Mouse (Mus musculus) intestine, embryonic 16.5 days (tissue): ENCODE results near the gene Hus1b. TPM values are rescaled to one million over a fixed set of nuclear protein-coding genes. Genes with fewer than 3 reads are reported as not detected.

ENCODE experiments used
- ATAC-seq: fragments of 200-750 bp; cut with Nextera tagmentation; 2 replicates; pipeline ENCODE4 v1.8.0; 2017; ENCODE audit warnings: moderate TSS enrichment, moderate library complexity
- H3K27ac ChIP-seq: fragments of 300-500 bp; sonication (generic); 2 replicates; pipeline ENCODE4 v1.5.1; 2014; ENCODE audit warnings: mild to moderate bottlenecking, low read length
- H3K27me3 ChIP-seq: fragments of 300-500 bp; sonication (generic); replicated peaks from 2 replicates; pipeline ENCODE4 v1.6.1; 2014; ENCODE audit warnings: low read length, control low read depth, mixed read lengths; ENCODE audit not compliant: control insufficient read depth, insufficient read depth
- H3K36me3 ChIP-seq: fragments of 300-500 bp; sonication (generic); 2 replicates; pipeline ENCODE4 v1.6.1; 2014; ENCODE audit warnings: low read length, control low read depth; ENCODE audit not compliant: control insufficient read depth, insufficient read depth
- H3K4me1 ChIP-seq: fragments of 300-500 bp; sonication (generic); 2 replicates; pipeline ENCODE4 v1.6.1; 2014; ENCODE audit warnings: low read length, control low read depth, mixed read lengths; ENCODE audit not compliant: control insufficient read depth, insufficient read depth
- H3K4me2 ChIP-seq: fragments of 300-500 bp; sonication (generic); 2 replicates; pipeline ENCODE4 v1.6.1; 2014; ENCODE audit warnings: low read depth, low read length, control low read depth
- H3K4me3 ChIP-seq: fragments of 300-500 bp; sonication (generic); 2 replicates; pipeline ENCODE4 v1.5.1; 2014; ENCODE audit warnings: mild to moderate bottlenecking, low read length
- H3K9ac ChIP-seq: fragments of 300-500 bp; sonication (generic); 2 replicates; pipeline ENCODE4 v1.6.1; 2014; ENCODE audit warnings: low read depth, low read length
- H3K9me3 ChIP-seq: fragments of 300-500 bp; sonication (generic); 2 replicates; pipeline ENCODE4 v1.6.1; 2016; ENCODE audit warnings: low read length, control low read depth; ENCODE audit not compliant: control insufficient read depth
- whole genome bisulfite sequencing: fragments of 180-500 bp; shearing (Covaris S2); extraction: QIAGEN DNeasy Blood & Tissue Kit; methylation state at CpG from one replicate; pipeline ENCODE4 v1.1.7; 2014; 5-methylcytosine and 5-hydroxymethylcytosine counted together
- polyA plus RNA-seq: library from polyadenylated mRNA; unstranded; fragments of >200 nt; fragmentation: Nextera tagmentation; extraction: Ambion mirVana; gene quantifications from 2 replicates; pipeline ENCODE4 v1.2.1, GENCODE M21; 2015

Gene Hus1b
- polyA plus RNA-seq, 1 experiment from 2014 or later, result not detected

GRCm38 (mm10) chr13:30981666-30982065 is 34.1 kb upstream of the Hus1b start:
- H3K36me3 ChIP-seq, result no peaks in the 10 kb centered on the region
- WGBS, result 72% methylated on average over 1 of the region's 1 CpGs
- H3K4me3 ChIP-seq, result no peak overlapping the region
- H3K9ac ChIP-seq, result no peak overlapping the region
- no peak overlapping the region for H3K27ac ChIP-seq
- no peaks in the 10 kb centered on the region for H3K4me1 ChIP-seq
- H3K4me2 ChIP-seq, result no peak overlapping the region
- H3K27me3 ChIP-seq, result peaks cover 1% of the 10 kb centered on the region; the same call in 1 of the 2 replicates
- H3K9me3 ChIP-seq, result no peaks in the 10 kb centered on the region
- no peak for ATAC-seq

- no peak overlapping the region for H3K9ac ChIP-seq
- H3K27me3 ChIP-seq, result no peaks in the 10 kb centered on the region
- no peak overlapping the region for H3K4me2 ChIP-seq
- no peak overlapping the region for H3K4me3 ChIP-seq
- no peaks in the 10 kb centered on the region for H3K4me1 ChIP-seq
- ATAC-seq, result no peak
- no peak overlapping the region for H3K27ac ChIP-seq
- H3K36me3 ChIP-seq, result no peaks in the 10 kb centered on the region
- no peaks in the 10 kb centered on the region for H3K9me3 ChIP-seq
- 52% methylated on average over 4 of the region's 4 CpGs for WGBS
These were observed 30.7 kb upstream of the Hus1b start for GRCm38 (mm10) chr13:30978224-30978623.

GRCm38 (mm10) chr13:30976536-30977084 is 29.1 kb upstream of the Hus1b start:
- Histone ChIP-seq H3K9ac (no peak overlapping the region), H3K4me1 (peaks cover 3% of the 10 kb centered on the region; the same call in 1 of the 2 replicates), H3K4me3 (no peak overlapping the region), H3K36me3 (no peaks in the 10 kb centered on the region), H3K27me3 (no peaks in the 10 kb centered on the region), H3K9me3 (no peaks in the 10 kb centered on the region), H3K4me2 (no peak overlapping the region), H3K27ac (no peak overlapping the region)
- no peak for ATAC-seq
- 42% methylated on average over 8 of the region's 8 CpGs for WGBS

DNA sequence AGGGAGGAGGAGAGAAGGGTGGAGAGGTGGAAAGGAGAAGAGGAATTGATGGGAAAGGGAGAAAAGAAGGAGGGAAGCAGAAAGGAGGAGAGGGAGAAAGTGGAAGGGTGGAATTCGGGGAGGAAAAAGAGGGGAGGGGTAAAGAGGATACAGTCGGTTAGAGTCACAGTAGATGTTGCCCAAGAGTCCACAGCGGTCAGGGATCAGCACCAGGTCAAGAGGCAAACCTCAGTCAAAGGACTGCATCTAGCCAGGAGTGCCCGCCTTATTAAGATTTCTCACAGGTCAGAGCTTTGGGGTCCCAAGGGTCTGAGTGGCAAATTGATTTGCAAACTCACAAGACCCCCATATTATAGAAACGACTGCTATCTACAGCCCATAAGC is 26.7 kb upstream of the Hus1b start:
- H3K4me3 ChIP-seq, result peak overlapping the region; percentile 95
- 25% methylated on average over 5 of the region's 5 CpGs for WGBS

GRCm38 (mm10) chr13:30973501-30974246 is 26.1 kb upstream of the Hus1b start, which contains the start of the genes Exoc2 and Gm5447:
TSS of gene Exoc2 (minus strand) at chr13:30974093.
TSS of gene Gm5447 (plus strand) at chr13:30974204.
- no peaks in the 10 kb centered on the region for H3K9me3 ChIP-seq
- ATAC-seq, result peak; percentile 98
- peak within 1 kb of the TSS; percentile 44 for H3K4me2 ChIP-seq
- H3K4me3 ChIP-seq, result peak within 1 kb of the TSS; percentile 95
- H3K36me3 ChIP-seq, result no peaks in the 10 kb centered on the region
- no peaks in the 10 kb centered on the region for H3K27me3 ChIP-seq
- peak within 1 kb of the TSS; percentile 93 for H3K9ac ChIP-seq
- under 1% methylated on average over 52 of the region's 54 CpGs for WGBS
- H3K27ac ChIP-seq, result peak within 1 kb of the TSS; percentile 90
- H3K4me1 ChIP-seq, result peaks cover 5% of the 10 kb centered on the region; the same call in 1 of the 2 replicates

More for the DNA sequence above, 26.7 kb upstream of the Hus1b start:
- ATAC-seq, result peak; percentile 57
- Histone ChIP-seq H3K4me2 (peak overlapping the region; percentile 44), H3K9me3 (no peaks in the 10 kb centered on the region), H3K27ac (peak overlapping the region; percentile 90), H3K27me3 (no peaks in the 10 kb centered on the region), H3K9ac (peak overlapping the region; percentile 93), H3K4me1 (peaks cover 3% of the 10 kb centered on the region; the same call in 1 of the 2 replicates), H3K36me3 (no peaks in the 10 kb centered on the region)

DNA sequence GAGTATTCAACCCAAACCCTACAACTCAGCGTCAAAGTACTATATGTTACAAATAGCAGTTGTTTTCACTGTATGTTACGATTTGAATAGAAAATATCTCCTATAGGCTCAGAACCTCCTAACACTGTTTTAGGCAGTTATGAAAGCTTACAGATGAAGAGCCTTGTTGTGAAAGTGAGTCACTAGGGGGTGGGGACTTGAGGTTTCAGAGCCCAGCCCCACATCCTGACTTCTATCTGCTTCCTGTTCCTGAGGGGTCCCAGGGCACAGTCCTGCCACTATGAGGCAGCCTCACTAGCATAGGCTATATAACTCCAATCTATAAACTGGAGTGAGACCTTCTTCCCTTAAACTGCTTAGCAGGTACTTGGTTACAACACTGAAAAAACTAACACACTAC is 24.5 kb upstream of the Hus1b start:
- no peak for ATAC-seq
- WGBS, result 90% methylated on average over 2 of the region's 2 CpGs
- Histone ChIP-seq H3K9me3 (no peaks in the 10 kb centered on the region), H3K27me3 (no peaks in the 10 kb centered on the region), H3K9ac (no peak overlapping the region), H3K36me3 (no peaks in the 10 kb centered on the region), H3K27ac (no peak overlapping the region), H3K4me3 (no peak overlapping the region), H3K4me2 (no peak overlapping the region), H3K4me1 (peaks cover 12% of the 10 kb centered on the region)

DNA sequence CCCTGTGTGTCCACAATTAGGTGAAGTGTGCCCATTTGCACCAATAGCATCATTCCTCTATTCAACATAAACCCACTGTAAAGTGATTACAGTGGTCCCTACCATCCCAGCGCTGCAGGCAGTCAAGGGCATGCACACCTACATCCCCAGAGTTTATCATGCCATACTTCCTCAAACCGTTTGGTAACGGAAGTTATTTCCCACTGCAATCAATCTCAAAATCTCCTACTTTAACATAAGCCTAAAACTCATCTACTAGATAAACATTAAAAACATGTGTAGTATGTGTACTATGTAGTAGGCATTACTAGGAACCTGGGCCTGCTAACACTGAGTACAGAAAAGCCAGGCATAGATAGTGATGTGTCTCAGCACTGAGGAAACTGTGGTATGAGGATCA is 23.5 kb upstream of the Hus1b start:
- ATAC-seq, result no peak
- H3K4me3 ChIP-seq, result no peak overlapping the region
- H3K4me2 ChIP-seq, result no peak overlapping the region
- H3K36me3 ChIP-seq, result no peaks in the 10 kb centered on the region
- no peaks in the 10 kb centered on the region for H3K27me3 ChIP-seq
- no peak overlapping the region for H3K27ac ChIP-seq
- WGBS, result 72% methylated on average over 3 of the region's 3 CpGs
- peaks cover 12% of the 10 kb centered on the region for H3K4me1 ChIP-seq
- H3K9ac ChIP-seq, result no peak overlapping the region
- no peaks in the 10 kb centered on the region for H3K9me3 ChIP-seq

GRCm38 (mm10) chr13:30968311-30968710 is 20.8 kb upstream of the Hus1b start:
- no peak overlapping the region for H3K4me2 ChIP-seq
- no peak overlapping the region for H3K9ac ChIP-seq
- no peaks in the 10 kb centered on the region for H3K9me3 ChIP-seq
- no peaks in the 10 kb centered on the region for H3K36me3 ChIP-seq
- no peaks in the 10 kb centered on the region for H3K27me3 ChIP-seq
- 44% methylated on average over 4 of the region's 4 CpGs for WGBS
- H3K4me1 ChIP-seq, result peaks cover 12% of the 10 kb centered on the region
- no peak; the same call in 1 of the 2 replicates for ATAC-seq
- no peak overlapping the region for H3K4me3 ChIP-seq
- peak overlapping the region; percentile 35; the same call in 1 of the 2 replicates for H3K27ac ChIP-seq

GRCm38 (mm10) chr13:30966507-30966911 is 18.9 kb upstream of the Hus1b start:
- ATAC-seq, result peak; percentile 86
- no peak overlapping the region for H3K4me2 ChIP-seq
- H3K4me1 ChIP-seq, result peaks cover 9% of the 10 kb centered on the region
- no peak overlapping the region for H3K27ac ChIP-seq
- H3K4me3 ChIP-seq, result no peak overlapping the region
- no peaks in the 10 kb centered on the region for H3K36me3 ChIP-seq
- no peak overlapping the region for H3K9ac ChIP-seq
- no peaks in the 10 kb centered on the region for H3K27me3 ChIP-seq
- WGBS, result 29% methylated on average over 10 of the region's 10 CpGs
- H3K9me3 ChIP-seq, result no peaks in the 10 kb centered on the region
